Mouse (Mus musculus) bone marrow macrophage, adult 2 months (primary cell): Measurements from ENCODE around the gene Clptm1. TPM values are rescaled to one million over a fixed set of nuclear protein-coding genes. Genes with fewer than 3 reads are reported as not detected.
A peak's percentile ranks its signal among the peaks of the same experiment; 100 is the strongest.

Experiments
- H3K27ac ChIP-seq: 2 replicates; pipeline ENCODE4 v1.5.1; 2012; ENCODE audit warnings: low read depth, low read length; ENCODE audit not compliant: insufficient read depth
- H3K4me1 ChIP-seq: 2 replicates; pipeline ENCODE4 v1.6.1; 2012; ENCODE audit warnings: low read length; ENCODE audit not compliant: control insufficient read depth, insufficient read depth
- H3K4me3 ChIP-seq: 2 replicates; pipeline ENCODE4 v1.5.1; 2012; ENCODE audit warnings: mild to moderate bottlenecking, low read length, moderate library complexity; ENCODE audit not compliant: insufficient read depth
- CTCF ChIP-seq: IDR thresholded peaks from 2 replicates; pipeline ENCODE4 v1.5.1; 2012; ENCODE audit warnings: low read depth, mild to moderate bottlenecking, low read length, moderate library complexity
- POLR2A ChIP-seq: IDR thresholded peaks from 2 replicates; pipeline ENCODE4 v1.6.1; 2012; ENCODE audit warnings: mild to moderate bottlenecking, low read depth, low read length, borderline replicate concordance
- polyA plus RNA-seq: library from polyadenylated mRNA; stranded (reverse); fragments of >200 nt; gene quantifications from 2 replicates; pipeline ENCODE4 v1.2.4, GENCODE M21; 2012; ENCODE audit not compliant: missing spikeins, insufficient read depth, insufficient read length

Clptm1 gene
- polyA plus RNA-seq, 1 experiment: 95.3 TPM

- H3K27ac ChIP-seq: peak overlapping the region; percentile 62
- peaks cover 34% of the 10 kb centered on the region for H3K4me1 ChIP-seq
- H3K4me3 ChIP-seq: no peak overlapping the region
- no peak for TF ChIP-seq CTCF
- TF ChIP-seq POLR2A: no peak
Measured at GRCm38 (mm10) chr7:19682979-19683378, 18.1 kb upstream of the Clptm1 start.

DNA sequence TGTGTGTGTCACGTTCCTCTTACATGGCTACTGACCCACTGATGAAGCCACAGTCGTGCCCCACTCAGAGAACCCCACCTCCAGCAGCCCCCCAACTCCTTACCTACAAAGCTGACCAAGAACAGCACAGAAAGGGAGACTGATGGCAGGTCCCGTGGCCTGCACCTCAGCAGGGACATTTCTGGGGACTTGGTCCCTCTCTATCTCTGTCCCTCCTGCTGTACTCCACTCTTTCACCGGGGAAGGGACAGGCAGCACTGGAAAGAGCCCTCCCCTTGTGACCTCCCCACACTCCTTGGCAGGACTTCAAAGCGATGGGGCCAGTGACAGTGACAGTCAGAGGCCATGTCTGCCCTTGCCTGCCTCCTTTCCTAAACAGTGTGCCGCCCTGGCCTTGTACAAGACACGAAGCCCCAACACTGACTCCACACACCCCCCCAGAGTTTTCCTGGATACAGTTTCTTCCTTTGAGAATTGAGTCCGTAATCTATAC, 16.4 kb upstream of the Clptm1 start, which contains the start of the genes Gm44805 and Apoc4:
Gene Gm44805 (minus strand): TSS at position 222 of the 493 bp plus-strand sequence.
Gene Apoc4 (minus strand): TSS at position 278 of the 493 bp plus-strand sequence.
- no peak within 1 kb of the TSS for H3K4me3 ChIP-seq

GRCm38 (mm10) chr7:19680702-19681101, 15.9 kb upstream of the Clptm1 start:
- Histone ChIP-seq H3K4me1 (peaks cover 42% of the 10 kb centered on the region), H3K27ac (no peak overlapping the region), H3K4me3 (no peak overlapping the region)
- TF ChIP-seq CTCF: no peak
- no peak for TF ChIP-seq POLR2A

More for the DNA sequence above, 16.4 kb upstream of the Clptm1 start, which contains the start of the genes Gm44805 and Apoc4:
- peaks cover 39% of the 10 kb centered on the region for H3K4me1 ChIP-seq
- H3K27ac ChIP-seq: no peak within 1 kb of the TSS
- TF ChIP-seq CTCF (no peak), POLR2A (no peak)

GRCm38 (mm10) chr7:19678901-19679300, 14.1 kb upstream of the Clptm1 start:
- Histone ChIP-seq H3K27ac (no peak overlapping the region), H3K4me1 (peaks cover 37% of the 10 kb centered on the region), H3K4me3 (no peak overlapping the region)
- TF ChIP-seq POLR2A: no peak
- no peak for TF ChIP-seq CTCF

- H3K4me3 ChIP-seq: no peak within 1 kb of the TSS
- H3K4me1 ChIP-seq: peaks cover 36% of the 10 kb centered on the region
- no peak for TF ChIP-seq POLR2A
- TF ChIP-seq CTCF: no peak
- peak within 1 kb of the TSS; percentile 69; the same call in 1 of the 2 replicates for H3K27ac ChIP-seq
Measured at GRCm38 (mm10) chr7:19677872-19678271, 13.0 kb upstream of the Clptm1 start, which contains the start of gene Apoc2. Gene Apoc2 (minus strand): TSS chr7:19677941.

- H3K27ac ChIP-seq: peak overlapping the region; percentile 69
Measured at GRCm38 (mm10) chr7:19676662-19677061, 11.8 kb upstream of the Clptm1 start.

GRCm38 (mm10) chr7:19675824-19676223, 11.0 kb upstream of the Clptm1 start:
- Histone ChIP-seq H3K4me3 (no peak overlapping the region), H3K27ac (peak overlapping the region; percentile 69), H3K4me1 (peaks cover 30% of the 10 kb centered on the region)
- TF ChIP-seq POLR2A (no peak), CTCF (no peak)

More at GRCm38 (mm10) chr7:19676662-19677061, 11.8 kb upstream of the Clptm1 start:
- H3K4me3 ChIP-seq: no peak overlapping the region
- peaks cover 33% of the 10 kb centered on the region for H3K4me1 ChIP-seq
- TF ChIP-seq POLR2A: no peak

DNA sequence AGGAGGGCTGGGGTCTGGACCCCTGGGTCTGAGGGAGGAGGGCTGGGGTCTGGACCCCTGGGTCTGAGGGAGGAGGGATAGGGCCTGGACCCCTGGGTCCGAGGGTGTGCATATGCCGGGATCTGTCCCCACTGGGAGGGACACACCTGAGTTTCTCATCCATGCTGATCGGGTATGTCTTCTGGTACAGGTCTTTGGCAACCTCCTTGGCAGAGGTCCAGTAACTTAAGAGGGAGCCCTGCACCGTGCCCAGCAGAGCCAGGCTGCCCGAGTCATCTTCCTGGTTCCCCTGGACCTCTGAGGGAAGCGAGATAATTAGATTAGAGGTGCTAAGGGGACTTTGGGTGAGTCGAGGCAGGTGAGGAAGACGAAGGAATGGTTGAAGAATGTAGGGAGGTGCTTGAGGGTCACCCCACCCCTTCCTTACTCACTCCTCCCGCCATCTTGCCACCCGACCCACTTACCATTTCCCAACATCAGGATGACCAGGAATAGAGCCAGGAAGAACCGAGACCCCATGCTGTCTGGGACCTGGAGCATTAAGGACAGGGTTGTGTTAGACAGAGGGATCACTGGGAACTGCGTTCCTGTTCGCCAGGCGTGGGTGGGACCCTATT, 8.4 kb upstream of the Clptm1 start:
- Histone ChIP-seq H3K4me3 (no peak overlapping the region), H3K27ac (no peak overlapping the region), H3K4me1 (peaks cover 43% of the 10 kb centered on the region)
- TF ChIP-seq CTCF (no peak), POLR2A (no peak)

- Histone ChIP-seq H3K4me3 (no peak overlapping the region), H3K4me1 (peaks cover 46% of the 10 kb centered on the region), H3K27ac (no peak overlapping the region)
- no peak for TF ChIP-seq POLR2A
- TF ChIP-seq CTCF: no peak
Measured at GRCm38 (mm10) chr7:19671511-19671910, 6.7 kb upstream of the Clptm1 start.
